Mouse (Mus musculus) erythroblast, embryonic 14.5 days (primary cell): Measurements from ENCODE around the gene Nat8f4. TPM values are rescaled to one million over a fixed set of nuclear protein-coding genes. Genes with fewer than 3 reads are reported as not detected.

Experiments used
- H3K27me3 ChIP-seq: 2 replicates; pipeline ENCODE4 v1.6.1; 2012; ENCODE audit warnings: inconsistent platforms; ENCODE audit not compliant: control insufficient read depth
- H3K36me3 ChIP-seq: 2 replicates; pipeline ENCODE4 v1.6.1; 2012; ENCODE audit warnings: mild to moderate bottlenecking, inconsistent platforms; ENCODE audit not compliant: control insufficient read depth
- H3K4me1 ChIP-seq: 2 replicates; pipeline ENCODE4 v1.6.1; 2012; ENCODE audit warnings: inconsistent platforms; ENCODE audit not compliant: control insufficient read depth
- H3K4me3 ChIP-seq: replicated peaks from 2 replicates; pipeline ENCODE3; 2012; ENCODE audit warnings: moderate library complexity, mild to moderate bottlenecking, inconsistent platforms
- H3K9me3 ChIP-seq: 2 replicates; pipeline ENCODE4 v1.6.1; 2012; ENCODE audit warnings: low read length, inconsistent platforms, mixed read lengths; ENCODE audit not compliant: control insufficient read depth
- GATA1 ChIP-seq: IDR thresholded peaks from 2 replicates; pipeline ENCODE4 v1.6.1; 2012; ENCODE audit warnings: low read length, inconsistent platforms, mixed read lengths
- TAL1 ChIP-seq: IDR thresholded peaks from 3 replicates; pipeline ENCODE4 v1.6.1; 2012; ENCODE audit warnings: low read length, inconsistent platforms, mixed read lengths
- polyA plus RNA-seq: library from polyadenylated mRNA; stranded (reverse); fragments of >175 nt; gene quantifications from 2 replicates; pipeline ENCODE4 v1.2.3, GENCODE M21; 2012

The Nat8f4 gene
- polyA plus RNA-seq, 1 experiment: not detected

DNA sequence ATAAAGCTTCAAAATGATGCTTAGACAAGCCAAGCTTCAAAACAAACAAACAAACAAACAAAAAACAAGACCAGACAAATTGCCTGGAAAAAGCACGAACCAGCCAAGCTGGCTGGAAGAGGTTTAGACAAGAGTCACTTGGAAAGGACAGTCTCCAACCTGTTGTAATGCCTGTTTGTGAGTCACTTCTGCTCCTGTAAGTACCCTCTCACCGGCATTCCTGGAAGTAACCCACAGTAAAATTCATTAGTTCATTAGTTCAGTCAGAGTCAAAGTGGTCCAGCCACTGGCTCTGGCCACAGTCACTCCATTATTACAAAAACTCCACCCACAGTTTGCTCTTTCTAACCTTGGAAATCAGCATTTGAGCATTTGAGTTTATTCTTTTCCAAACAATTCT lies 40.8 kb downstream of the Nat8f4 start:
- H3K27me3 ChIP-seq: no peaks in the 10 kb centered on the region
- no peak overlapping the region for H3K4me3 ChIP-seq
- H3K36me3 ChIP-seq: no peaks in the 10 kb centered on the region
- TF ChIP-seq TAL1 (no peak), GATA1 (no peak)
- no peaks in the 10 kb centered on the region for H3K4me1 ChIP-seq
- no peaks in the 10 kb centered on the region for H3K9me3 ChIP-seq

DNA sequence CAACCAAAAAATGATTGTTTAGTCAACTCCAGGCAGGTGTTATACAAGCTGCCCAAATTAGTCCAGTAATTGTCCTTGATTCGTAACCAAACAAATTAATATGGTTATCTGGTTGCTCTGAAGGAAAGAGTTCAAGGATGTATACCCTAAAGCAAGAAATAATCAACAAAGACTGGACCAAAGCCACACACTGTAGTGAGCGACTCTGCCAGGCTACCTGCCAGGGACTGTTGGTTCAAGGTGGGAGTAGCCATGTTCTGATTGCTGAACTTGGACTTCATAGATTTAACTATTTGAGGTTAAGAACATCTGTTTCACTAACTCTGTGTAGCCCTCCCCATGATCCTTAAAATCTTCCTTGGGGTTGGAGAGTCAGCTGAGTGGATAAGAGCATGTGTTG lies 41.5 kb downstream of the Nat8f4 start:
- H3K27me3 ChIP-seq: no peaks in the 10 kb centered on the region
- H3K36me3 ChIP-seq: no peaks in the 10 kb centered on the region
- TF ChIP-seq GATA1 (no peak), TAL1 (no peak)
- H3K4me3 ChIP-seq: no peak overlapping the region
- no peaks in the 10 kb centered on the region for H3K9me3 ChIP-seq
- no peaks in the 10 kb centered on the region for H3K4me1 ChIP-seq

- Histone ChIP-seq H3K27me3 (no peaks in the 10 kb centered on the region), H3K9me3 (no peaks in the 10 kb centered on the region), H3K4me1 (no peaks in the 10 kb centered on the region), H3K36me3 (no peaks in the 10 kb centered on the region), H3K4me3 (no peak overlapping the region)
- TF ChIP-seq TAL1 (no peak), GATA1 (no peak)
Measured at GRCm38 (mm10) chr6:85862565-85862964, 42.1 kb downstream of the Nat8f4 start.

- Histone ChIP-seq H3K27me3 (no peaks in the 10 kb centered on the region), H3K4me1 (no peaks in the 10 kb centered on the region), H3K4me3 (no peak overlapping the region), H3K36me3 (no peaks in the 10 kb centered on the region), H3K9me3 (no peaks in the 10 kb centered on the region)
- no peak for TF ChIP-seq TAL1
- no peak for TF ChIP-seq GATA1
Measured at GRCm38 (mm10) chr6:85861247-85861646, 43.4 kb downstream of the Nat8f4 start.

DNA sequence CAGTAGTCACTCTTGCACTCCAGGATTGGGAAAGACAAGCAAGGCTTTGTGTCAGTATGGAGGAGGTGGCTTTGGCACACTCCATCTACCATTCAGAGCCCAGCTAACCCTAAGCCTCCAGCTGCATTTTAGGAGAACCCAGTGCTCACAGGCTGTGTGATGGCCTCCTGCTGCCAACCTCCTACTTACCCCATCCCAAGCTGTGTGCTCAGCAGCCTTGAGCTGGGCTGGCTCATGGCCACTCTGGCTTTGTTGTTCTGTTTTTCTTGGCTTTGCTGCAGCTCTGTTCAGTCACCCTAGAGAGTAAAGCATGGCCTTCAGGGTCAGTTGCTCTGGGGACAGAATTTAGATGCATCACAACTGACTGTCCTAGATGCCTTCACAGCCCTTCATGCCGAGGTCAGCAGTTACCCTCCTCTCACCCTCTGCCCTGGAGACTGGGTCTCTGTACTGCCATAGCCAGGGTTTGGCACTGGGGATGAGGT lies 48.4 kb downstream of the Nat8f4 start:
- H3K9me3 ChIP-seq: no peaks in the 10 kb centered on the region
- no peaks in the 10 kb centered on the region for H3K27me3 ChIP-seq
- no peak overlapping the region for H3K4me3 ChIP-seq
- no peaks in the 10 kb centered on the region for H3K4me1 ChIP-seq
- no peaks in the 10 kb centered on the region for H3K36me3 ChIP-seq
- TF ChIP-seq GATA1: no peak
- TF ChIP-seq TAL1: no peak

DNA sequence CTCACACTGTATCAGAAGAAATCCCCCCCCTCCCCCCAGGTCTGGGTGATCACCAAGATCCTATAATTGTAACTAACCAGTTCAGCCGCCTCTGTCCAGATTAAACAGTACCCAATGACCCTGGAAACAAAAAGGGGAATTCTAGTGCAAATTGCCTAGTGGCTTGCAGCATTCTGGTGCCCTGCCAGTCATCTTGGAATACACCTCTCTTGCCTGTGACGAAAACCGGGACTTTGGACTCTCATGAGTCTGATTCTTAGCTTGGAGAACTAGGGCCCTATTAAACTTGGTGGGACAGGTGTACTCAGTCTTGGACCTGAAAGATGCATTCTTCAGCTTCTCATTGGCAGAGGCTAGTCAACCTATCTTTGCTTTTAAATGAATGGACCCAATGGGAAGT lies 51.2 kb downstream of the Nat8f4 start:
- Histone ChIP-seq H3K27me3 (no peaks in the 10 kb centered on the region), H3K4me1 (no peaks in the 10 kb centered on the region), H3K4me3 (no peak overlapping the region), H3K36me3 (no peaks in the 10 kb centered on the region), H3K9me3 (no peaks in the 10 kb centered on the region)
- no peak for TF ChIP-seq TAL1

DNA sequence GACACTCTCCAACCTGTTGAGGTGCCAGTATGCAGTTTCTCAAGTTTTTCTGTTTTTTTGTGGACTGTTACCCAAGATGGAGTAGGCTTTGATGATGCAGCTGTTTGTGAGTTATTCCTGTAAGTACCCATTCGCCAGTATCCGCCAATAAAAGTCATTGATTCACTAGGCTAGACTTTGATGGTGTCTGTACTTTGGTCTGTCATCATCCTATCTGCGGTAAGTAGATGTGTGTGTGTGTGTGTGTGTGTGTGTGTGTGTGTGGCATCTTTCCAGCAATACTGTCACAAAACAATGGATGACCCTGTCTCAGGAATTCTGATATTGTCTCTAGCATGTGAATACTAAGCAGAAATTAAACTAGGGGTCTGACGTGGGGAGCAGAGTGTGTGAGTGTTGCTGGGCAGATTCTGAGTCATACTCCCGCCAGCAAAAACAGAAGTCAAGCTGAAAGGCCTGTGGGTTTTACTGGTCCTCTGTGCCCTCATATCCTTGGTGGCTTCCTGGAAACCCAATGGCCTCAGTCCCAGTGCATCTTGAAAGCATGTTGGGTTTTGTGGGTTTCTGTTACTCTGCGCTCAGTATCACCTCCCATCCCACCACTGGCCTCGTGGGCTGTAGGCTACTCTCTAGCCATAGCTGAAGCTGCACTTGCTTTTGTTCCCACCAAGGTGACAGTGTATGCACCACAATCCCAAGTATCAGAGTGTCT lies 53.5 kb downstream of the Nat8f4 start:
- TF ChIP-seq TAL1: no peak
- no peak for TF ChIP-seq GATA1
- Histone ChIP-seq H3K9me3 (no peaks in the 10 kb centered on the region), H3K4me1 (no peaks in the 10 kb centered on the region), H3K4me3 (no peak overlapping the region), H3K27me3 (no peaks in the 10 kb centered on the region), H3K36me3 (no peaks in the 10 kb centered on the region)

DNA sequence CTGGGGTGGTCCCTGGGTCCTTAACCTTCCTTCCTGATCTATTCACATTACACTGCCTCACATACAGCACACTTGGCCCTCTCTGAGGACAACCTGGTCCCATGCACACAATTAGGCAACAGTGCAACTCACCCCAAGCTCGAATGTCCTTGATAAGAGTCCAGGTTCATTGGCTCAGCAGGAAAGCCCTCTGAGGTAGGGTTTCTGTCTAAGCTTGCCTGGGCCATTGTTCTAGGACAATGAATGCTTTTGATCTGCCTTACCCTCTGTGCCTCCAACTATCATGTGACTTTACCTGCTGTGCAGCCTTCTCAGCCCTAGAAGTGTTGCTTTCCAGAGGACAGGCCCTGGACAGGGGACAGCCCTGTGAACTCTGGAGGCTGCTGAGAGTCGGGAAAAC lies 55.4 kb downstream of the Nat8f4 start:
- H3K36me3 ChIP-seq: no peaks in the 10 kb centered on the region
- no peak for TF ChIP-seq GATA1
- no peaks in the 10 kb centered on the region for H3K9me3 ChIP-seq
- H3K27me3 ChIP-seq: no peaks in the 10 kb centered on the region
- no peaks in the 10 kb centered on the region for H3K4me1 ChIP-seq
- no peak overlapping the region for H3K4me3 ChIP-seq

Other genes starting within 250 kb of the Nat8f4 start
- gene Nat8f7, start 191.7 kb downstream of the Nat8f4 start, polyA plus RNA-seq: not detected in 2 replicates
- not detected in 2 replicates for gene Nat8f3, start 139.1 kb downstream of the Nat8f4 start, polyA plus RNA-seq
- gene Nat8f6, start 83.9 kb downstream of the Nat8f4 start, polyA plus RNA-seq: not detected in 2 replicates
- not detected in 2 replicates for gene Nat8f5, start 83.9 kb downstream of the Nat8f4 start, polyA plus RNA-seq
- not detected in 2 replicates for gene Nat8, start 72.8 kb downstream of the Nat8f4 start, polyA plus RNA-seq
- not detected in 2 replicates for gene Nat8f2, start 35.7 kb downstream of the Nat8f4 start, polyA plus RNA-seq
- 0.18 and 0.21 TPM in 2 replicates for gene Tprkb, start 7.0 kb upstream of the Nat8f4 start, polyA plus RNA-seq
- gene Nat8f1, start 10.8 kb upstream of the Nat8f4 start, polyA plus RNA-seq: 0.13 TPM in 1 of 2 replicates, not detected in the other
- 2.2 and 2.3 TPM in 2 replicates for gene Dusp11, start 56.8 kb upstream of the Nat8f4 start, polyA plus RNA-seq
- not detected in 2 replicates for gene Figla, start 111.3 kb upstream of the Nat8f4 start, polyA plus RNA-seq
- gene Add2, start 123.8 kb upstream of the Nat8f4 start, polyA plus RNA-seq: 39.0 and 41.8 TPM in 2 replicates